In the genomic region with DNA sequence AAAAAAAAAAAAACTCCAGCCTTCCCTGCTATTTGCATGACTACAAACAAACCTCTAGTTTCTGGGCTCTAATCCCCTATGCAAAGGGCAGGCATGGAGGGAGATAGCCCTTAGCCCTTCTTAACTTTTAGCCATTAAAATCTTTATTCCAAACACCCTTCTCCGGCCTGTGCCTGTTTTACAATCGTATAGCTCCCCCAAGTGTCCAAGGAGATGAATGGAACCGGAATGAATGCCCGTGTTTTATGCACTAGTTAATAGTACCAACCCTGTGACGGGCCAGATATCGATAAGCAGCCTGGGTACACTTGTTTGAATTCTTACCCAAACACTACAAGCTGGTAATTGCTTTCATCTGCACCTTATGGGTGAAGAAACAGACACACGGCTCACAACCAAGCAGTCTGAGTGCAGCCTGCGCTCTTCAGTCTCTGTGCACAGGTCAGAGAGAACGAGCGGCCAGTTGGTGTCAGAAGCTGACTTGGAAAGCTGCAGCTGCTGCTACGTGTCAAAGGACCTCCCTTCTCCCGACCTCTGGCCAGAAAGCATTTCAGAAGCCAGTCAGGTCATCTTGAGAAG, we compare ENCODE assay signal across 9 mouse cellular contexts.
DNase-seq lines count a peak whose midpoint lies in the region; ATAC-seq and TF ChIP-seq lines count a peak whose summit lies in the region.
"Had no signal": no experiment of that assay in that cellular context is flagged by ENCODE, and none has a peak within 500 bp of the region (broad histone marks: within the 10 kb centered on the region; RNA-seq: fewer than 3 reads in every experiment).

No protein-coding gene starts in this region.

- H3K27me3 ChIP-seq in heart, embryonic 11.5 days (ENCODE audit: control insufficient read depth, insufficient read depth, low read length), result no peaks in the 10 kb centered on the region
- H3K27me3 ChIP-seq in kidney, postnatal 0 days (ENCODE audit: insufficient read depth, low read length), result no peaks in the 10 kb centered on the region
- no peaks in the 10 kb centered on the region for H3K27me3 ChIP-seq in lung, embryonic 16.5 days (ENCODE audit: control insufficient read depth, insufficient read depth, low read depth, low read length)

- TF ChIP-seq CTCF in kidney, postnatal 0 days (IDR thresholded peaks at IDR 0.05; ENCODE audit: low read depth), result peak; percentile 81

- H3K27ac ChIP-seq in heart, embryonic 11.5 days (ENCODE audit: low read depth, low read length), result no peak overlapping the region
- H3K27ac ChIP-seq in kidney, postnatal 0 days, result no peak overlapping the region
- H3K27ac ChIP-seq in lung, embryonic 16.5 days (ENCODE audit: low read length), result no peak overlapping the region
- H3K27ac ChIP-seq: embryonic facial prominence, embryonic 13.5 days had no signal

- 31% methylated on average over 12 of the region's 12 CpGs for WGBS in heart, embryonic 11.5 days (ENCODE audit: insufficient replicate concordance)
- WGBS in kidney, postnatal 0 days, result 20% methylated on average over 12 of the region's 12 CpGs
- WGBS in lung, embryonic 16.5 days, result 19% methylated on average over 12 of the region's 12 CpGs

- H3K4me3 ChIP-seq in heart, embryonic 11.5 days (ENCODE audit: low read depth, low read length), result no peak overlapping the region
- no peak overlapping the region for H3K4me3 ChIP-seq in kidney, postnatal 0 days (replicated peaks; ENCODE audit: low read depth, low read length)
- H3K4me3 ChIP-seq in lung, embryonic 16.5 days (ENCODE audit: low read length), result no peak overlapping the region
- H3K4me3 ChIP-seq: embryonic facial prominence, embryonic 13.5 days had no signal

- peak overlapping the region; percentile 49; the same call in 1 of the 2 replicates for H3K9ac ChIP-seq in heart, embryonic 11.5 days (ENCODE audit: low read depth, low read length)
- H3K9ac ChIP-seq in kidney, postnatal 0 days (ENCODE audit: low read depth, low read length), result no peak overlapping the region
- no peak overlapping the region for H3K9ac ChIP-seq in lung, embryonic 16.5 days (ENCODE audit: low read length)
- H3K9ac ChIP-seq: embryonic facial prominence, embryonic 13.5 days had no signal

- H3K4me1 ChIP-seq in heart, embryonic 11.5 days (ENCODE audit: control insufficient read depth, insufficient read depth, low read length), result no peaks in the 10 kb centered on the region
- no peaks in the 10 kb centered on the region for H3K4me1 ChIP-seq in kidney, postnatal 0 days (replicated peaks; ENCODE audit: insufficient read depth, low read length)
- H3K4me1 ChIP-seq in lung, embryonic 16.5 days (replicated peaks; ENCODE audit: control insufficient read depth, insufficient read depth, low read length), result no peaks in the 10 kb centered on the region
- H3K4me1 ChIP-seq: embryonic facial prominence, embryonic 13.5 days had no signal

- H3K36me3 ChIP-seq in heart, embryonic 11.5 days (ENCODE audit: control insufficient read depth, insufficient read depth, low read length), result no peaks in the 10 kb centered on the region
- H3K36me3 ChIP-seq in kidney, postnatal 0 days (ENCODE audit: insufficient read depth, low read length), result no peaks in the 10 kb centered on the region
- no peaks in the 10 kb centered on the region for H3K36me3 ChIP-seq in lung, embryonic 16.5 days (ENCODE audit: control insufficient read depth, insufficient read depth, low read length)
- H3K36me3 ChIP-seq: embryonic facial prominence, embryonic 13.5 days had no signal

- no peak; the same call in 1 of the 2 replicates for ATAC-seq in heart, embryonic 11.5 days (replicated peaks; ENCODE audit: insufficient number of reproducible peaks, low FRiP score, low TSS enrichment)
- no peak for ATAC-seq in kidney, postnatal 0 days (replicated peaks; ENCODE audit: low FRiP score, low read depth)
- ATAC-seq in lung, embryonic 16.5 days (ENCODE audit: low read depth), result peak; percentile 60

- no peaks in the 10 kb centered on the region for H3K9me3 ChIP-seq in heart, embryonic 11.5 days (replicated peaks; ENCODE audit: control insufficient read depth, low read length)
- no peaks in the 10 kb centered on the region for H3K9me3 ChIP-seq in kidney, postnatal 0 days (replicated peaks; ENCODE audit: low read length)
- no peaks in the 10 kb centered on the region for H3K9me3 ChIP-seq in lung, embryonic 16.5 days (ENCODE audit: control insufficient read depth, low read length)
- H3K9me3 ChIP-seq: embryonic facial prominence, embryonic 13.5 days had no signal

- DNase-seq in ovary, postnatal 14 days (ENCODE audit: low spot score), result peak; percentile 37
- no peak for DNase-seq in ovary, adult 18-20 months (ENCODE audit: low spot score)
- peak; percentile 58 to 73 for DNase-seq in cerebellum, postnatal 14 days
- peak; percentile 89 for DNase-seq in kidney, postnatal 0 days (ENCODE audit: low spot score)
- DNase-seq in telencephalon, adult 2 months (ENCODE audit: low read depth, low spot score), result peak; percentile 19
- DNase-seq in spleen, adult 12 weeks (ENCODE audit: low spot score), result no peak

- peak overlapping the region; percentile 49 for H3K4me2 ChIP-seq in heart, embryonic 11.5 days
- H3K4me2 ChIP-seq in kidney, postnatal 0 days (ENCODE audit: low read length), result peak overlapping the region; percentile 39
- no peak overlapping the region for H3K4me2 ChIP-seq in lung, embryonic 16.5 days (ENCODE audit: low read depth, low read length)
- H3K4me2 ChIP-seq: embryonic facial prominence, embryonic 13.5 days had no signal

Comparison
In these comparisons a context has a peak if more than half of its experiments do, and no peak if none do; other contexts are left out.
1. DNase-seq: peak in ovary, postnatal 14 days (single experiment), cerebellum, postnatal 14 days (2 of 2), kidney, postnatal 0 days (single experiment) and telencephalon, adult 2 months (single experiment); none in ovary, adult 18-20 months (single experiment) and spleen, adult 12 weeks (single experiment).